Comparison of ENCODE assay signal across 10 mouse cellular contexts in genomic region chr1:191193657-191194424, GRCm38 (mm10). TPM values are rescaled to one million over a fixed set of nuclear protein-coding genes. Genes with fewer than 3 reads are reported as not detected.
DNase-seq lines count a peak whose midpoint lies in the region; ATAC-seq and TF ChIP-seq lines count a peak whose summit lies in the region.
"Had no signal": no experiment of that assay in that cellular context is flagged by ENCODE, and none has a peak within 500 bp of the region (broad histone marks: within the 10 kb centered on the region; RNA-seq: fewer than 3 reads in every experiment).

No protein-coding gene starts in this region.

- WGBS in kidney, embryonic 16.5 days = 7% methylated on average over 14 of the region's 14 CpGs

- no peak overlapping the region for H3K9ac ChIP-seq in kidney, embryonic 16.5 days (replicated peaks; ENCODE audit: low read length)
- H3K9ac ChIP-seq: limb, embryonic 13.5 days had no signal

- H3K27me3 ChIP-seq in kidney, embryonic 16.5 days (ENCODE audit: insufficient read depth, low read length) = peaks cover 3% of the 10 kb centered on the region; the same call in 1 of the 2 replicates

- intact Hi-C loops in gastrocnemius, adult 2 months (cut with DNase I) = no loop called here

- H3K4me3 ChIP-seq in gastrocnemius, adult 2 months = no peak overlapping the region
- no peak overlapping the region for H3K4me3 ChIP-seq in kidney, embryonic 16.5 days (ENCODE audit: low read length)
- H3K4me3 ChIP-seq: limb, embryonic 13.5 days had no signal

- H3K4me2 ChIP-seq in kidney, embryonic 16.5 days (replicated peaks; ENCODE audit: low read depth, low read length) = peak overlapping the region; percentile 11; the same call in 1 of the 2 replicates
- H3K4me2 ChIP-seq: limb, embryonic 13.5 days had no signal

- ATAC-seq in activated CD4-positive, CD25-positive, alpha-beta regulatory T cell, adult 4 months = peak; percentile 87
- peak; percentile 58; the same call in 1 of the 2 replicates for ATAC-seq in kidney, embryonic 16.5 days (ENCODE audit: low FRiP score, low TSS enrichment)

- H3K27ac ChIP-seq in gastrocnemius, adult 2 months = no peak overlapping the region
- H3K27ac ChIP-seq in kidney, embryonic 16.5 days (ENCODE audit: low read length) = no peak overlapping the region
- H3K27ac ChIP-seq: limb, embryonic 13.5 days had no signal

- H3K36me3 ChIP-seq in kidney, embryonic 16.5 days (ENCODE audit: insufficient read depth, low read length) = no peaks in the 10 kb centered on the region
- H3K36me3 ChIP-seq: limb, embryonic 13.5 days had no signal

- peak; percentile 58 for TF ChIP-seq CTCF in gastrocnemius, adult 2 months (IDR thresholded peaks at IDR 0.05)

- H3K9me3 ChIP-seq in kidney, embryonic 16.5 days (ENCODE audit: low read length) = no peaks in the 10 kb centered on the region
- H3K9me3 ChIP-seq: limb, embryonic 13.5 days had no signal

- peaks cover 10% of the 10 kb centered on the region; the same call in 1 of the 2 replicates for H3K4me1 ChIP-seq in kidney, embryonic 16.5 days (ENCODE audit: insufficient read depth, low read length)
- H3K4me1 ChIP-seq: limb, embryonic 13.5 days had no signal

- DNase-seq in gastrocnemius, adult 2 months = no peak
- DNase-seq in gastrocnemius, postnatal 25 days = no peak
- DNase-seq in 416B (ENCODE audit: low read depth) = peak; percentile 63
- peak; percentile 34 for DNase-seq in retina, postnatal 1 day
- no peak for DNase-seq in layer of hippocampus, postnatal 25 days (ENCODE audit: extremely low spot score in 1 of 2, low spot score in 1 of 2)
- DNase-seq in cerebellum, postnatal 36 days = no peak

RNA-seq across cellular contexts. Expression of gene Atf3, which starts 24.0 kb away (rescaled TPM):
- total RNA-seq in gastrocnemius, adult 2 months (2021) = 1 to 10 TPM; 2.7 to 7.2 TPM
- total RNA-seq in gastrocnemius, postnatal 25 days (2021) = 10 to 100 TPM in 1 of 2 experiments, 1 to 10 TPM in 1; 7.0 to 12.6 TPM
- polyA plus RNA-seq in activated CD4-positive, CD25-positive, alpha-beta regulatory T cell, adult 4 months (2017; shearing (Covaris generic)) = not detected
- polyA plus RNA-seq in kidney, embryonic 16.5 days (2015; fragmentation: Nextera tagmentation; extraction: Ambion mirVana) = 4.1 and 4.4 TPM in 2 replicates
- total RNA-seq in layer of hippocampus, postnatal 25 days (2021) = 1 to 10 TPM; 1.1 to 2.1 TPM

RNA-seq across cellular contexts. Expression of gene Fam71a, which starts 29.2 kb away (rescaled TPM):
- total RNA-seq in gastrocnemius, adult 2 months (2021) = not detected
- not detected for total RNA-seq in gastrocnemius, postnatal 25 days (2021)
- polyA plus RNA-seq in activated CD4-positive, CD25-positive, alpha-beta regulatory T cell, adult 4 months (2017; shearing (Covaris generic)) = not detected
- not detected in 2 replicates for polyA plus RNA-seq in kidney, embryonic 16.5 days (2015; fragmentation: Nextera tagmentation; extraction: Ambion mirVana)
- not detected for total RNA-seq in layer of hippocampus, postnatal 25 days (2021)
- total RNA-seq: adrenal gland, adult 18-20 months had no signal
- polyA plus RNA-seq: limb, embryonic 13.5 days had no signal

Comparison
In these comparisons a context has a peak if more than half of its experiments do, and no peak if none do; other contexts are left out.
1. DNase-seq: peak in 416B (single experiment) and retina, postnatal 1 day (single experiment); none in gastrocnemius, adult 2 months (single experiment), gastrocnemius, postnatal 25 days (single experiment), layer of hippocampus, postnatal 25 days (0 of 2) and cerebellum, postnatal 36 days (0 of 2).